Mouse (Mus musculus) kidney, adult 11 months (tissue): Measurements from ENCODE around the gene Zim1.
A peak's percentile ranks its signal among the peaks of the same experiment; 100 is the strongest.

Source experiments
- DNase-seq: peaks from one replicate; pipeline ENCODE4 v3.0.0; 2022

Gene Zim1

GRCm38 (mm10) chr7:6696241-6697045 is at the start of gene Zim1:
TSS of gene Zim1 (minus strand) at chr7:6696450.
- peak; percentile 74 for DNase-seq

DNA sequence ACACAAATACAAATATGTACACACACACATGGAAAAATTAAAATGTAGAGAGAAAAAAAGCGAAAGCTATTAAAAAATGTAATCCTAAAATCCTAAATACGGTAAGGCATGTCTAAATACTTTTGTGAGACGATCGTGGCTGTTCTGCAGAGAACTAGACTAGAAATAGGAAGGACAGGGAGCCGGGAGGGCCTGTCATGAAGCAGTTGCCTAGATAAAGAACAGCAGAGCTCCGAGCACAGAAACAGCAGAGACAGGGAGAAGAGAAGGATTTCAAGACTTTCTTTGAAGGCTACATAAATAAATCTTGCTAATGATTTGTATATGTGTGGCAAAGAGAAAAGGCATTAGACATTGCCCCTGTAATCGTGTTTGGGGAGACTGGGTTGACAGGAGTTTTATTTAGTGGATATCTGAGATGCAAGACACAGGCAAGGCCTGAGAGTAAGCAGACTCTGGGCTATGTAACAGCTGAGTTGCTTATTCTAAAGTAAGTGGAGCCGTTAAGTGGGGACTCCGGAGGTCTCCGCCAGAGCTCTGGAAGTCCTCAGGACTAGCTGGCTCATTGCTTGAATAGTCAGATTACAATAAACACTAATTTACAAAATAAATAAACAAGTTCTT is 48.1 kb upstream of the Zim1 start:
- DNase-seq: no peak

GRCm38 (mm10) chr7:6736060-6736459 is 39.8 kb upstream of the Zim1 start:
- DNase-seq: no peak

DNA sequence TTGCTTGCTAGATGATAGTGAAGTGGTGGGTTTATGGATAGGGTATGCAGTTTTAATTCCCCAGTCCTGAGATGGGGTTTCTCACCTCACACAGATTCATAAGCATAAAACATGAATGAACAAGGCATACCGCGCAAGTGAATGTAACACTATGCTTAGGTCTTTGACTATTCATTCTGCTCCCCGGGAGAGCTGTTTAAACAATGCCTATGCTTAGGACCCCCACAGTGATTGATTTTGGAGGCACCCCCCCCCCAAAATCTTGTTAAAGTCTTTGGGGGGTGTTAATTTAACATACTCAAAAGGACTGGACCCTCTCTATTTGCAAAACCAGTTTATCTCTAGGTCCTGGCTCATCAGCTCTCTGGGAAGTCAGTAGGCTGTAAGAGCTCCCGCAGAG is 35.7 kb upstream of the Zim1 start:
- no peak for DNase-seq

GRCm38 (mm10) chr7:6731373-6731772 is 35.1 kb upstream of the Zim1 start:
- DNase-seq: no peak

- no peak for DNase-seq
Observed at GRCm38 (mm10) chr7:6730801-6731200, 34.6 kb upstream of the Zim1 start.

- peak; percentile 66 for DNase-seq
Observed at GRCm38 (mm10) chr7:6730241-6730640, 34.0 kb upstream of the Zim1 start, which contains the start of the genes Peg3 and Usp29. TSS of gene Peg3 (minus strand) at chr7:6730431. TSS of gene Usp29 (plus strand) at chr7:6730578.

- peak; percentile 96 for DNase-seq
Observed at GRCm38 (mm10) chr7:6729061-6729817, 33.0 kb upstream of the Zim1 start.

DNA sequence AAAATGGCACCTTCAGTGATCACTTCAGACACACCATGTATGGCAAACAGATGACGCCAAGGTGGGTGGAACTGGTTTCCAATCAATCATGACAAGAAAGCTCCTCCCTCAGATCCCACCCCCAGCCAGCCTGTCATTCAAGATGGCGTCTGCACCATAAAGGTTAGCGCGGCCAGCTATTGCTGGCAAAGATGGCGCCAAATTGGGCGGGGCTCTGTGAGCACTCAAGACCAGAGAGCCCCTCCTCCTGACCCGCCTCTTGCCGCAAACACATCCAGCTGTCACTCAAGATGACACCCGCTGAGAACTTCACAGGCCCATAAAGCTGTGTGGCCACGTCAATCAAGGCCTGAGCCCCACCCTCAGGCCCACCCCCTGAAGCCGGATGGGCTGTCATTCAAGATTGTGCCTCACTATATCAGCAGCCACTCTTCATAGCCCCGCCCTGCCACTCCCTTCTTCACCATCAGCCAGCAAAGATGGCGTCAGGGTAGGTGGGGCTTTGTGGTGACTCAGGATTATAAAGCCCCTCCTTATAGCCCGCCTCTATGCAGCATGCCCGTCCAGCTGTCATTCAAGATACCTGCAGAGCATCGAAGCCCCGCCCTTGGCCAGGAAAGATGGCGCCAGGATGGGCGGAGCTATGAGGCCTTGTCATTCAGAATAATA is 32.1 kb upstream of the Zim1 start:
- DNase-seq: peak; percentile 96

DNA sequence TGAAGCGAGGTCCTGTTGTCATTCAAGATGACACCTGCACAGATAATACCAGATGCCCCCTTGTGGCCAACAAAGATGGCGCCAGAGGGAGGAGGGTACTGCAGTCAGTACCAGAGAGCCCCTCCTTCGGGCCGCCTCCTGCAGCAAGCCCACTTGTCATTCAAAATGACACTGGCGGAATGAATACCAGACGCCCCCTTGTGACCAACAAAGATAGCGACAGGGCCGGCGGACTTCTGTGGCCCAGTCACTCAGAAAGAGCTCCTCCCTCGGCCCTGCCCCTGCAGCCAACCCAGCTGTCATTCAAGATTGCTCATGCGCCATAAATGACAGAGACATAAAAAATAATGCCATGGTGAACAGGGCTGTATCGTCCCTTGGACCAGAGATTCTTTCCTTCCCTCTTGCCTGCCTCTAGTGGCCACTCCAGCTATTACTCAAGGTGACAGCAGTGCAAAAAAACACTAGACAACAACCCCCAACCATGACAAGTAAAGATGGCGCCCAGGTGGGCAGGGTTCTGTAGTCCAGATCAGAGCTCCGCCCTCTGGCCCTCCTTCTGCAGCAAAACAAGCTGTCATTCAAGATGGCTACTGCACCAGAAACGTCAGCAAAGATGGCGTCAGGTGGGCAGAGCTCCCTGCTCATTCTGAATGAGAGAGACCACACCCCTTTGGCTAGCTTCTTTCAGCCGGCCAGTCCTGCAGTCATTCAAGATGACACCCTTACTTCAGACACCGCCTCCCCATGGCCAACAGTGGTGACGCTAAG is 31.3 kb upstream of the Zim1 start:
- DNase-seq: peak; percentile 88

GRCm38 (mm10) chr7:6709396-6709795 is 13.1 kb upstream of the Zim1 start:
- DNase-seq: no peak

DNA sequence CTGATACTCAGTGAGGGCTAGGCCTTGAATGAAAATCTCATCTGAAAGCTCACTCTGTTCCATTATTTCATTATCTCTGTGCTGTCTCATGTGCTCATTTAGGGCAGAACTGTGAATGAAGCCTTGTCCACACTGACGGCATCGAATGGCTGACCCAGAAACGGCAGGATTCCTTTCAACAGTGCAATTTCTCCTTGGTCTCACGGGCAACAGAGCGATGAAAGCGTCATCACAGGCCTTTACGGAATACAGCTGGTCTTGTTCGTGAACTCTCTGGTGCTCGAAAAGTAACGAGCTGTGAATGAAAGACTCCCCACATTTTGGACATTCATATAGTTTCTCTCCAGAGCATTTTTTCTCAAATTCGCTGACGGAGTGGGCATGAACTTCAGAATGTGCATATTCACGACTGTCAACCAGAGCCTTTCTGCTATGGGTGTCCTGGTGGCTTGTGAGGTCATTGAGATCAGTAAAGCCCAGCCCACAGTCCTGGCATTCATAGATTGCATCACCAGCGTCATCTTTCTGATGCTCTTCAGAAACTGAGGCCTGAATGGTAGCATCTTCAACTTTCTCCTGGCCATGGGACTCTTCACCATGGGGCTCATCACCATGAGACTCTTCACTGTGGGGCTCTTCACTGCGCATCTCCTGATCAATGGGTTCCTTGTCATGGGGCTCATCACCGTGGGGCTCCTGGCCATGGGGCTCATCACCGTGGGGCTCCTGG is 12.4 kb upstream of the Zim1 start:
- DNase-seq: no peak

DNA sequence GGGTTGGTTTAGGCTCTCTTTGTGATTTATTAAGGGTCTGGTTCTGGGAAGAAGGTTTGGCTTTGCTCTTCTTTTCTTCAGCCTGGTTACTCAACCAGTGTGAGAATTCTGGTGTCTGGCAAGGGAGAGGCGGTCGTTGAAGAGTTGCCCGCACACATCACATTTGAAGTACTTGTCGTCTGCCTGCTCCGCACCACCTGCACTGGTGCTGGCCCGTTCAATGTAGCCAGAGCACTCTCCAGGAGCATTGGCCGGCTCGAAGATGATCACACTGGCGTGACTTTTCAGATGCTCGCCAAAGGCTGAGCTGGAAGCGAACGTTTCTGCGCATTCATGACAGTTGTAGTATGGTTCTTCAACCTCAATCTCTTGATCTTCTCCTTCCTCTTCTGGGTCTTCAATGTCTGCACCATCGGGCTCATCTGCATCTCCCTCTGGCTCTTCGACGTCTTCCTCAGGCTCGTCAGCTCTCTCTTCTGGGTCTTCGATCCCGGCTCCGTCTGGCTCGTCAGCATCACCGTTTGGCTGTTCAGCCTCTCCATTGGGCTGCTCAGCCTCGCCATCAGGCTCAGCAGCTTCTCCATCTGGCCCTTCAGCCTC is 11.3 kb upstream of the Zim1 start:
- no peak for DNase-seq

GRCm38 (mm10) chr7:6699230-6699629 is 3.0 kb upstream of the Zim1 start:
- no peak for DNase-seq

GRCm38 (mm10) chr7:6685511-6685910 is 10.7 kb downstream of the Zim1 start:
- DNase-seq: no peak

GRCm38 (mm10) chr7:6666726-6667125 is 29.5 kb downstream of the Zim1 start:
- DNase-seq: no peak

DNA sequence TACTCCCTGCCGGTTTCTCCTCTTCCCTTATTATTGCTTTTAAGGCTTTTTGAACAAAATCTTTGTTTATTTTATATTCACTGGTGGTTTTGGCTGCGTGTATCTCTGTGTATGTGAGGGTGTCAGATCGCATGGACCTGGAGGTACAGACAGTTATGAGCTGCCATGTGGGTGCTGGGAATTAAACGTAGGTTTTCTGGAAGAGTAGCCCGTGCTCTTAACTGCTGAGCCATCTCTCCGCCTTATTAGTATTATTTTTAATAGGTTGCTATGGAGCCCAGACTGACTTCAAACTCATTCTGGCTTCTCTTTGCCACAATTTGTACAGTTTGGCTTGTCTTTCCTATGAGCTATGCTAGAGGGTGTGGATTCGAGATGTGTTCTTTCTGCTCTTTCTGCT is 32.8 kb downstream of the Zim1 start:
- DNase-seq: no peak

DNA sequence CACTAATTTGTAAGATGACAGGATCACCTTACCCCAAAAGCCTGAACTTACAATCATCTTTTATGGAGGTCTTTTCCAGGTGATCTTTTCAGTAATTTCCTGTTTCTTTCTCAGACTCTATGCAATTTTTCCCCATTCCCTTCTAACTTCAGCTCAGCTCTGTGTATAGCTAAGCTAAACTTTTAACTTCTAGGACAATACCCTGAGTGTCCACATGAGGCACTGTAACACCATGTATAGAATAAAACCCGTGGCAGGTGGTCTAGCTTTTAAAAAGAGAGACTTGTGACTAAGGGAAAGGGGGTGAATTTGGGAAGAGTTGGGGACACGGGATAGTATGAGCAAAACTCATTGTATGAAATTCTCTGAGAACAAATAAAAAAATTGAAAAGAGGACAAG is 36.6 kb downstream of the Zim1 start:
- DNase-seq: no peak

GRCm38 (mm10) chr7:6658606-6659005 is 37.6 kb downstream of the Zim1 start:
- DNase-seq: no peak

DNA sequence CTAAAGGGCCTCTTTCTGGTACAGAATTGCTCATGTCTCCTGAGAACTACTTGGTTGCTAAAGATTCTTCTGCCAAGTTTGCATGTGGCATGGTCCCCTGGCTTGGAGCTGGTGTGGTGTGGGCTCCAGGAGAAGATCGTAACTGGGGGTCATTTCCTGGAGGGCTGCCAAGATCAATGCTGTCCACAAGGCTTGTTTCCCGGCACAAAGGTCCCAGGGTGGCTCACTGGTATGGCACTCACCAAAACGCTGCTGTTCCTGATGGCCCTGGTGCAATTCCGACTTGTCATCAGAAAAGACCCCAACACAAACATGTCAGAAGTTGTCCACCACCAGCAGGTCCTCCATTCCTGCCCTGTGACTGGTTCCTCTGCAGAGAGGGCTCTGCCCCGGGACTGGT is 44.1 kb downstream of the Zim1 start:
- no peak for DNase-seq

GRCm38 (mm10) chr7:6651221-6651620 is 45.0 kb downstream of the Zim1 start:
- DNase-seq: no peak
